Mouse (Mus musculus): ENCODE measurements around the gene Card19. TPM values are rescaled to one million over a fixed set of nuclear protein-coding genes. Genes with fewer than 3 reads are reported as not detected.
A peak's percentile ranks its signal among the peaks of the same experiment; 100 is the strongest.

The Card19 gene
- total and polyA plus RNA-seq, 3 experiments: 15.8 to 51.8 TPM; not detected in 1

DNA sequence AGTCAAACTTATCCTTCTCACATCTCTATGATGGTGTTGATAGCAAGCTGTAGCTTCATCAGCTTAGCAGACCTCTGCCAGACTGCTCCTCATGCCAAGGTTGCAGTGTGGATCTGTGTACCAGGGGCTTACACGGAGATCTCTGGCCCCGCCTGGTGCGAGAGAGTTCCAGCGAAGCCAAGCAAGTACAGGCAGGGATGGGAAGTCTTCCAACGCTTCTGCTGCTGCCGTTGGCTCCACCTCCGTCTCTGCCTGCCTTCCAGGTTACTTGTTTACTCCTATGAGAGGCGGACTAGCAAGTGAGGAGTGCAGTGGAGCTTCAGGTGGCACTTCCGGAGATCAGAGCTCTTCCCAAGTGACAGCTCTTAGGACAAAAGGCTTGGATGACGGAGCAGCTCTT lies 8.5 kb upstream of the Card19 start:
- DNase-seq (ENCODE audit: low read depth, low spot score): no peak
- Histone ChIP-seq H3K9ac (ENCODE audit: control insufficient read depth, low read depth, low read length, poor library complexity, severe bottlenecking) (no peak overlapping the region), H3K36me3 (ENCODE audit: control insufficient read depth in 1 of 2, insufficient read depth in 2 of 2, low read length in 2 of 2) (no peaks in the 10 kb centered on the region), H3K4me1 (ENCODE audit: control insufficient read depth in 1 of 2, insufficient read depth in 2 of 2, low read length in 2 of 2) (no peaks in the 10 kb centered on the region), H3K27me3 (ENCODE audit: control insufficient read depth in 1 of 2, insufficient read depth in 2 of 2, low read length in 2 of 2) (0 out of 4 replicates have a peak, but pooled peaks cover 0 to 2% of the 10 kb centered on the region in 2 experiments), H3K79me2 (ENCODE audit: control insufficient read depth, insufficient read depth, low read length, poor library complexity) (no peaks in the 10 kb centered on the region), H3K4me3 (ENCODE audit: control insufficient read depth in 1 of 2, insufficient read depth in 1 of 2, low read depth in 2 of 2, low read length in 2 of 2) (no peak overlapping the region), H3K27ac (ENCODE audit: control insufficient read depth, low read depth, low read length) (no peak overlapping the region), H3K9me3 (replicated peaks; ENCODE audit: insufficient read depth, low read length) (no peaks in the 10 kb centered on the region)
- no peak for TF ChIP-seq USF2 (IDR thresholded peaks at IDR 0.05; ENCODE audit: borderline replicate concordance in 1 of 2, insufficient read depth in 1 of 2, low read depth in 1 of 2, low read length in 2 of 2)
- TF ChIP-seq JUND (IDR thresholded peaks at IDR 0.05; ENCODE audit: low read depth, low read length): no peak
- TF ChIP-seq MYC (IDR thresholded peaks at IDR 0.05; ENCODE audit: low read depth, low read length): no peak
- no peak for TF ChIP-seq UBTF (IDR thresholded peaks at IDR 0.05; ENCODE audit: borderline replicate concordance, insufficient read depth, low read depth, low read length)
- TF ChIP-seq MAX (IDR thresholded peaks at IDR 0.05; ENCODE audit: low read length): no peak
- no peak for TF ChIP-seq MXI1 (IDR thresholded peaks at IDR 0.05; ENCODE audit: low read depth, low read length)
- no peak for TF ChIP-seq ZMIZ1 (IDR thresholded peaks at IDR 0.05; ENCODE audit: low read depth, low read length)
- no peak for TF ChIP-seq USF1 (IDR thresholded peaks at IDR 0.05; ENCODE audit: low read depth, low read length)
- TF ChIP-seq NRF1 (IDR thresholded peaks at IDR 0.05; ENCODE audit: insufficient read depth, low read depth, low read length, poor library complexity, severe bottlenecking): no peak
- TF ChIP-seq MAFK (IDR thresholded peaks at IDR 0.05; ENCODE audit: borderline replicate concordance, low read depth, low read length): no peak
- no peak for TF ChIP-seq ZNF384 (IDR thresholded peaks at IDR 0.05; ENCODE audit: low read depth, low read length)
- TF ChIP-seq MAZ (IDR thresholded peaks at IDR 0.05; ENCODE audit: low read depth, low read length): no peak
- TF ChIP-seq SMC3 (IDR thresholded peaks at IDR 0.05; ENCODE audit: low read depth, low read length): no peak
- TF ChIP-seq ELF1 (IDR thresholded peaks at IDR 0.05; ENCODE audit: low read depth, low read length): no peak
- no peak for TF ChIP-seq KAT2A (conservative IDR thresholded peaks at IDR 0.05; ENCODE audit: low read depth, low read length)

- Histone ChIP-seq H3K4me1 (ENCODE audit: control insufficient read depth in 1 of 2, insufficient read depth in 2 of 2, low read length in 2 of 2) (peaks cover 0 to 6% of the 10 kb centered on the region in 2 experiments; a peak in 3 of 4 replicates), H3K27ac (ENCODE audit: control insufficient read depth, low read depth, low read length) (no peak overlapping the region), H3K36me3 (ENCODE audit: control insufficient read depth in 1 of 2, insufficient read depth in 2 of 2, low read length in 2 of 2) (no peaks in the 10 kb centered on the region), H3K27me3 (ENCODE audit: control insufficient read depth in 1 of 2, insufficient read depth in 2 of 2, low read length in 2 of 2) (0 out of 4 replicates have a peak, but pooled peaks cover 0 to 2% of the 10 kb centered on the region in 2 experiments), H3K9ac (ENCODE audit: control insufficient read depth, low read depth, low read length, poor library complexity, severe bottlenecking) (no peak overlapping the region), H3K79me2 (ENCODE audit: control insufficient read depth, insufficient read depth, low read length, poor library complexity) (no peaks in the 10 kb centered on the region), H3K9me3 (replicated peaks; ENCODE audit: insufficient read depth, low read length) (no peaks in the 10 kb centered on the region), H3K4me3 (ENCODE audit: control insufficient read depth in 1 of 2, insufficient read depth in 1 of 2, low read depth in 2 of 2, low read length in 2 of 2) (no peak overlapping the region)
- TF ChIP-seq MXI1 (IDR thresholded peaks at IDR 0.05; ENCODE audit: low read depth, low read length) (peak; percentile 51; the same call in 1 of the 2 replicates), HCFC1 (IDR thresholded peaks at IDR 0.05; ENCODE audit: low read depth, low read length) (no peak), CHD2 (IDR thresholded peaks at IDR 0.05; ENCODE audit: low read length) (no peak), MAX (IDR thresholded peaks at IDR 0.05; ENCODE audit: low read length) (peak; percentile 65; the same call in 1 of the 2 replicates), USF1 (IDR thresholded peaks at IDR 0.05; ENCODE audit: low read depth, low read length) (0 out of 2 replicates have a peak, but pooled peaks have one; percentile 32), ZC3H11A (IDR thresholded peaks at IDR 0.05; ENCODE audit: low read depth, low read length) (peak; percentile 57), RAD21 (IDR thresholded peaks at IDR 0.05; ENCODE audit: low read depth, low read length) (peak; percentile 68), CTCF (IDR thresholded peaks at IDR 0.05 in 2 of 3, conservative IDR thresholded peaks at IDR 0.05 in 1 of 3; ENCODE audit: control insufficient read depth in 1 of 3, insufficient read depth in 1 of 3, low read depth in 2 of 3, low read length in 3 of 3, poor library complexity in 1 of 3, severe bottlenecking in 1 of 3) (peak; percentile 39 to 62 (median 40)), KAT2A (conservative IDR thresholded peaks at IDR 0.05; ENCODE audit: low read depth, low read length) (no peak), SMC3 (IDR thresholded peaks at IDR 0.05; ENCODE audit: low read depth, low read length) (peak; percentile 69), NELFE (IDR thresholded peaks at IDR 0.05; ENCODE audit: low read depth, low read length) (no peak), MYC (IDR thresholded peaks at IDR 0.05; ENCODE audit: low read depth, low read length) (peak; percentile 96), MAZ (IDR thresholded peaks at IDR 0.05; ENCODE audit: low read depth, low read length) (no peak)
- DNase-seq (ENCODE audit: low read depth, low spot score): peak; percentile 65
These were observed 5.1 kb upstream of the Card19 start for GRCm38 (mm10) chr13:49220912-49221311.
